Mouse (Mus musculus) forebrain, postnatal 0 days (tissue): ENCODE results near the gene Rb1. TPM values are rescaled to one million over a fixed set of nuclear protein-coding genes. Genes with fewer than 3 reads are reported as not detected.
A peak's percentile ranks its signal among the peaks of the same experiment; 100 is the strongest.

Experiments
- ATAC-seq: fragments of 200-750 bp; cut with Nextera tagmentation; 2 replicates; pipeline ENCODE4 v1.8.0; 2017; ENCODE audit warnings: mild to moderate bottlenecking, moderate library complexity
- DNase-seq: peaks from one replicate; pipeline ENCODE4 v3.0.0-alpha.2; 2015
- H3K27ac ChIP-seq: fragments of 300-500 bp; sonication (generic); 2 replicates; pipeline ENCODE4 v1.5.1; 2014; ENCODE audit warnings: low read depth, mild to moderate bottlenecking, antibody characterized with exemption, low read length, moderate library complexity, mixed read lengths
- H3K27me3 ChIP-seq: fragments of 300-500 bp; sonication (generic); 2 replicates; pipeline ENCODE4 v1.6.1; 2014; ENCODE audit warnings: mild to moderate bottlenecking, low read length, mixed read lengths; ENCODE audit not compliant: insufficient read depth
- H3K36me3 ChIP-seq: fragments of 300-500 bp; sonication (generic); 2 replicates; pipeline ENCODE4 v1.6.1; 2014; ENCODE audit warnings: mild to moderate bottlenecking, moderate library complexity; ENCODE audit not compliant: insufficient read depth
- H3K4me1 ChIP-seq: fragments of 300-500 bp; sonication (generic); 2 replicates; pipeline ENCODE4 v1.6.1; 2014; ENCODE audit warnings: antibody characterized with exemption; ENCODE audit not compliant: insufficient read depth
- H3K4me2 ChIP-seq: fragments of 300-500 bp; sonication (generic); 2 replicates; pipeline ENCODE4 v1.6.1; 2014; ENCODE audit warnings: low read depth, mild to moderate bottlenecking, moderate library complexity
- H3K4me3 ChIP-seq: fragments of 300-500 bp; sonication (generic); 2 replicates; pipeline ENCODE4 v1.5.1; 2014; ENCODE audit warnings: low read depth, low read length, mixed read lengths
- H3K9ac ChIP-seq: fragments of 300-500 bp; sonication (generic); 2 replicates; pipeline ENCODE4 v1.6.1; 2014; ENCODE audit warnings: mild to moderate bottlenecking
- H3K9me3 ChIP-seq: fragments of 300-500 bp; sonication (generic); 2 replicates; pipeline ENCODE4 v1.6.1; 2016; ENCODE audit warnings: low read length
- CTCF ChIP-seq: sonication (generic); IDR thresholded peaks from 2 replicates; pipeline ENCODE4 v1.5.1; 2016; ENCODE audit warnings: antibody characterized with exemption, control low read depth, low read depth
- WGBS: fragments of 180-500 bp; shearing (Covaris S2); extraction: QIAGEN DNeasy Blood & Tissue Kit; methylation state at CpG from one replicate; pipeline ENCODE4 v1.1.7; 2014; 5-methylcytosine and 5-hydroxymethylcytosine counted together
- polyA plus RNA-seq: library from polyadenylated mRNA; unstranded; fragments of >200 nt; fragmentation: Nextera tagmentation; extraction: Ambion mirVana; gene quantifications from 2 replicates; pipeline ENCODE4 v1.2.1, GENCODE M21; 2015
- total RNA-seq: library from RNA; depleted of rRNA; stranded (reverse); fragments of >200 nt; gene quantifications from 2 replicates; pipeline ENCODE4 v1.2.3, GENCODE M21; 2014

Rb1 gene
- total and polyA plus RNA-seq, 2 experiments from 2014 or later, result 20.6 to 37.9 TPM

GRCm38 (mm10) chr14:73180671-73181070 lies 145.0 kb downstream of the Rb1 start:
- 85% methylated on average over 3 of the region's 3 CpGs for WGBS
- no peak for TF ChIP-seq CTCF
- ATAC-seq, result no peak
- H3K9ac ChIP-seq, result no peak overlapping the region
- no peaks in the 10 kb centered on the region for H3K4me1 ChIP-seq
- no peak overlapping the region for H3K4me2 ChIP-seq
- no peak overlapping the region for H3K27ac ChIP-seq
- no peak for DNase-seq
- no peaks in the 10 kb centered on the region for H3K27me3 ChIP-seq
- H3K9me3 ChIP-seq, result no peaks in the 10 kb centered on the region
- H3K4me3 ChIP-seq, result no peak overlapping the region
- H3K36me3 ChIP-seq, result peaks cover 27% of the 10 kb centered on the region

GRCm38 (mm10) chr14:73179221-73179681 lies 146.4 kb downstream of the Rb1 start:
- DNase-seq (no peak), ATAC-seq (no peak)
- peaks cover 27% of the 10 kb centered on the region for H3K36me3 ChIP-seq
- no peaks in the 10 kb centered on the region for H3K4me1 ChIP-seq
- 85% methylated on average over 4 of the region's 4 CpGs for WGBS
- H3K27ac ChIP-seq, result no peak overlapping the region
- no peaks in the 10 kb centered on the region for H3K9me3 ChIP-seq
- no peak overlapping the region for H3K4me2 ChIP-seq
- no peak for TF ChIP-seq CTCF
- no peaks in the 10 kb centered on the region for H3K27me3 ChIP-seq
- H3K9ac ChIP-seq, result no peak overlapping the region
- H3K4me3 ChIP-seq, result no peak overlapping the region

- Histone ChIP-seq H3K27ac (no peak overlapping the region), H3K4me1 (no peaks in the 10 kb centered on the region), H3K4me3 (no peak overlapping the region), H3K27me3 (no peaks in the 10 kb centered on the region), H3K9ac (no peak overlapping the region), H3K9me3 (no peaks in the 10 kb centered on the region), H3K4me2 (no peak overlapping the region), H3K36me3 (peaks cover 25% of the 10 kb centered on the region)
- TF ChIP-seq CTCF, result no peak
- 85% methylated on average over 11 of the region's 11 CpGs for WGBS
- ATAC-seq (no peak), DNase-seq (no peak)
Observed at GRCm38 (mm10) chr14:73177961-73178360, 147.7 kb downstream of the Rb1 start.

- ATAC-seq (no peak), DNase-seq (no peak)
- 71% methylated on average over 5 of the region's 5 CpGs for WGBS
- Histone ChIP-seq H3K27me3 (no peaks in the 10 kb centered on the region), H3K9ac (no peak overlapping the region), H3K36me3 (peaks cover 14% of the 10 kb centered on the region), H3K27ac (no peak overlapping the region), H3K4me1 (no peaks in the 10 kb centered on the region), H3K4me3 (no peak overlapping the region), H3K4me2 (no peak overlapping the region), H3K9me3 (no peaks in the 10 kb centered on the region)
- TF ChIP-seq CTCF, result no peak
Observed at GRCm38 (mm10) chr14:73176266-73176665, 149.4 kb downstream of the Rb1 start.

- Histone ChIP-seq H3K4me1 (no peaks in the 10 kb centered on the region), H3K27me3 (no peaks in the 10 kb centered on the region), H3K9ac (no peak overlapping the region), H3K4me2 (no peak overlapping the region), H3K9me3 (no peaks in the 10 kb centered on the region), H3K36me3 (peaks cover 16% of the 10 kb centered on the region), H3K27ac (no peak overlapping the region), H3K4me3 (no peak overlapping the region)
- DNase-seq, result no peak
- TF ChIP-seq CTCF, result no peak
- no peak for ATAC-seq
- WGBS, result 91% methylated on average over 6 of the region's 6 CpGs
Observed at GRCm38 (mm10) chr14:73175814-73176213, 149.8 kb downstream of the Rb1 start.

GRCm38 (mm10) chr14:73175031-73175430 lies 150.6 kb downstream of the Rb1 start:
- no peak overlapping the region for H3K4me3 ChIP-seq
- H3K27ac ChIP-seq, result no peak overlapping the region
- no peak for DNase-seq
- no peaks in the 10 kb centered on the region for H3K9me3 ChIP-seq
- H3K27me3 ChIP-seq, result no peaks in the 10 kb centered on the region
- WGBS, result 84% methylated on average over 1 of the region's 1 CpGs
- H3K9ac ChIP-seq, result no peak overlapping the region
- no peaks in the 10 kb centered on the region for H3K4me1 ChIP-seq
- no peak for ATAC-seq
- peaks cover 20% of the 10 kb centered on the region for H3K36me3 ChIP-seq
- no peak for TF ChIP-seq CTCF
- H3K4me2 ChIP-seq, result no peak overlapping the region

GRCm38 (mm10) chr14:73174091-73174995 lies 151.3 kb downstream of the Rb1 start:
- H3K4me2 ChIP-seq, result no peak overlapping the region
- WGBS, result 39% methylated on average over 7 of the region's 7 CpGs
- ATAC-seq (peak; percentile 12; the same call in 1 of the 2 replicates), DNase-seq (no peak)
- H3K9ac ChIP-seq, result no peak overlapping the region
- no peaks in the 10 kb centered on the region for H3K9me3 ChIP-seq
- no peaks in the 10 kb centered on the region for H3K27me3 ChIP-seq
- H3K27ac ChIP-seq, result no peak overlapping the region
- no peak for TF ChIP-seq CTCF
- no peaks in the 10 kb centered on the region for H3K4me1 ChIP-seq
- H3K36me3 ChIP-seq, result peaks cover 26% of the 10 kb centered on the region
- no peak overlapping the region for H3K4me3 ChIP-seq
